Mouse (Mus musculus): ENCODE results near the gene Olfr548-ps1. TPM values are rescaled to one million over a fixed set of nuclear protein-coding genes. Genes with fewer than 3 reads are reported as not detected.
"Not testable (repeated sequence)": the region's sequence is repeated elsewhere in the genome, so short reads cannot be mapped to it uniquely, and the experiment has no call there.

The Olfr548-ps1 gene
- not detected for total RNA-seq (2018; cell fraction: chromatin; rRNA removed)
- not detected for total RNA-seq (2018; cell fraction: cytosol; rRNA removed)
- not detected for total RNA-seq (2018; cell fraction: nucleus; rRNA removed)
- not detected in 3 replicates for polyA plus RNA-seq (2018)

DNA sequence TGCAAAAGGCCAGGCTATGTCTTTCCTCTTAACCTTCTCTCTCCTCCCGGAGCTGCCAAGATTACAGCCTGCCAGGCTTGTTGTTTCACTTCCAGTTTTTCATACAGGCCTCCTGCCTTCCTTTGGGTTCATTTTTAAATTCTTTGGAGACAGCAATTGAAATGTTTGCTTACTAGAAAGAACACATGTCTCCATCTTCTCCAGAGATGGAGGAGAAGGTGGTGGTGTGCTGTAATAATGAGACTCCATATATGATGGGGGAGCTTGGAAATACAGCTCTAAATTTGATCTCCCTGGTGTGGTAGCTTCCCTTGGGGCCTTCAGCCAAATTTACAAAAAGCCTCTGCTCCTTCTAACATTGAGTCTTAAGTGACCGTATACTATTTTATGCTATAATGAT lies at the start of gene Olfr548-ps1:
TSS of gene Olfr548-ps1 (plus strand) at position 301 of the 400 bp plus-strand sequence.
- H3K79me2 ChIP-seq (ENCODE audit: inconsistent target): no peaks in the 10 kb centered on the region
- no peaks in the 10 kb centered on the region for H3K36me3 ChIP-seq (ENCODE audit: inconsistent target)
- 57% methylated on average over 2 of the region's 2 CpGs for WGBS (ENCODE audit: missing documents)
- H3K4me3 ChIP-seq (ENCODE audit: inconsistent target): no peak within 1 kb of the TSS
- H3K27ac ChIP-seq: no peak within 1 kb of the TSS

DNA sequence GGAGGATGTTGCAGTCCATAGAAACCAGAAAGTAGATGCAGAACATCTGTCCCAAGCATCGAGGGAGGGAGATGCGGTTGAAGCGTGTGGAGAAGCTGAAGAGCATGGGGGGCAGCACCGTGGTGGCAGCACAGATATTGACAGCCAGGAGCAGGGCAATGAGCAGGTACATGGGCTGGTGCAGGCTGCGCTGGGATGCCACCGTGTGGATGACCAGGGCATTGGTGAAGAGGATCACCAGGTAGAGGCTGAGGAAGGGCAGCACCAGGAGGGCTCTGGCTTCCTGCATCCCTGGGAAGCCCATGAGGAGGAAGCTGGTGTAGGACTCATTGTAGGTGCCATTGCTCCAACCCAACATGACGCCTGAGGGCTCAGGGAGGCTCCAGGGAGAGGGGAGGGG lies 46.3 kb upstream of the Olfr548-ps1 start:
- not testable (repeated sequence) for H3K4me3 ChIP-seq (ENCODE audit: inconsistent target); H3K27ac ChIP-seq; H3K36me3 ChIP-seq (ENCODE audit: inconsistent target); H3K79me2 ChIP-seq (ENCODE audit: inconsistent target)
- WGBS (ENCODE audit: missing documents): 78% methylated on average over 3 of the region's 7 CpGs

DNA sequence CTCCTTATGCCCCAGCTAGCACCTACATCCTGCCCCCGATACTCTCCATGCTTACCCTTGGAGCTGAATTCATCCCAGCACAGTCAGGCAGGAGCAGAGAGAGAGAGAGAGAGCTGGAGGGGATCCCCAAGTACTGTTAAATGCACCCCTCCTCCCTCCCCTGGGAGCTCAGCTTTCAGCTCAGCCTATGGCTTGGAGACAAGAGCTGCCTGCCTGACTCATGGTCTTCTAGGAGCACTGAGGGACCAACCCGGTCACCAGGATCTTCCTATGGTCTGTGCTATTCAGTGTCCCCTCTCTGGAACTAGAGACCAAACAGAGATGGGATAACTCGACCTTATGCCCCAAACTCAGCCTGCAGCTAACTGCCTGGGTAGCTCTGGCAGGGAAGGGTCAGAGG lies 41.2 kb upstream of the Olfr548-ps1 start, which contains the start of gene Olfr545:
TSS of gene Olfr545 (minus strand) at position 101 of the 400 bp plus-strand sequence.
- H3K79me2 ChIP-seq (ENCODE audit: inconsistent target): no peaks in the 10 kb centered on the region
- WGBS (ENCODE audit: missing documents): 70% methylated on average over 3 of the region's 3 CpGs
- no peaks in the 10 kb centered on the region for H3K36me3 ChIP-seq (ENCODE audit: inconsistent target)
- no peak within 1 kb of the TSS for H3K27ac ChIP-seq
- H3K4me3 ChIP-seq (ENCODE audit: inconsistent target): no peak within 1 kb of the TSS

DNA sequence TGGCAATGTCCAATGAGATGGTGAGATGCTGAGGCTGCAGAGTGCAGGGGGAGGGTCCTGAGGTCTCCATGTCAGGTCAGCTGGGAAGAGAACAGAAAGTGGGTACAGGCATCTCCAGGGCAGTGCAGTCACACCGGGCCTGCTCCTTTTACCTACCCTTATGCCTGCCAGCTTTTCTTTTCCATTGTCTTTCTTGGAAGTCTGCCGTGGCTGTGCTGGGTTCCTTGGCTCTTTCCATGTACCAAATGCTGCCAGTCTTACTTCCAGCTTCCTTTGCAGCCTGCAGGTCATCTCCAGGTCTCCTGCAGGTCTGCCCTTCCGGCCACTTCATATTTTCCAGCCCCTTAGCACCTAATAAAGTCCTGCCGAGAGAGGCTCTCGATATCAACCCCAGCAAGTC lies 38.7 kb upstream of the Olfr548-ps1 start:
- Histone ChIP-seq H3K27ac (no peak overlapping the region), H3K4me3 (ENCODE audit: inconsistent target) (no peak overlapping the region), H3K36me3 (ENCODE audit: inconsistent target) (no peaks in the 10 kb centered on the region), H3K79me2 (ENCODE audit: inconsistent target) (no peaks in the 10 kb centered on the region)
- 86% methylated on average over 5 of the region's 5 CpGs for WGBS (ENCODE audit: missing documents)

DNA sequence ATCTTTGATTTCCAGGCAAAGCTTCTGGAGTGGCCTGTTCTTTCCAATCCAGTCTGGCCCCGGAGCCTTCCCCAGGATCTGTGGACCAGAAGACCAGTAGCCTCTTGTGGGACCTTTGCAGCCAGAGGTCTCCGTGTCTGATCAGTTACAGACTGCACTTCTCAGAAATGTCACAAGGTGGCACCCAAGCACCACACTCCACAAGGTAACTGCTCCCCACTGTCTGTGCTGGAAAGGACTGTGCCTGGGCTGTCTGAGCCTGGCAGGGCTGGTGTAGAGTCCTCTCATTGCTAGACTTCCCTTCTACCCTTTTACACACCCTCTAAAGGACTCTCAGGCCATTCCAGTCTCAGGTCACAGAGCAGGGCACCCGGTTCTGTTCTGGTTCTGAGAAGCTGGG lies 33.8 kb upstream of the Olfr548-ps1 start:
- Histone ChIP-seq H3K79me2 (ENCODE audit: inconsistent target) (no peaks in the 10 kb centered on the region), H3K36me3 (ENCODE audit: inconsistent target) (no peaks in the 10 kb centered on the region), H3K27ac (no peak overlapping the region), H3K4me3 (ENCODE audit: inconsistent target) (no peak overlapping the region)
- WGBS (ENCODE audit: missing documents): 47% methylated on average over 3 of the region's 3 CpGs

DNA sequence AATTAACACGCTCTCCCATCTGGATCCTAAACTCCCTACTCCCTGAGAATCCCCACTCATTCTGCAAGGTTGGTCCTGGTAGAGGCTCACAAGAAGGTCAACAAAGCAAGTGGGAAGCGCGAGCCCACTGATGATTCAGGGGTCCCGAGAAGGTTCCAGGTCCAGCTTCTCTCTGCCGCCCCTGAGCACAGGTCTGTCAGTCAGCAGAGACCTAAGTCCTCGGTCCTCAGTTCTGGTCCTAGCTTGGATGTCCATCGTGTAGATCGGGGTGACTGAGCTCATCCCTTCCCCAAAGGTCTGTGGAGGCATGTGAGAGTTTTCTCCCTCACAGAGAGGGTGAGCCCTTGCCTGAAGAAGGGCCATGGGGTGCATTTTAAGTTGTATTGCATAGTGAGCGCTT lies 32.6 kb upstream of the Olfr548-ps1 start:
- 96% methylated on average over 9 of the region's 9 CpGs for WGBS (ENCODE audit: missing documents)
- Histone ChIP-seq H3K4me3 (ENCODE audit: inconsistent target) (no peak overlapping the region), H3K27ac (no peak overlapping the region), H3K79me2 (ENCODE audit: inconsistent target) (no peaks in the 10 kb centered on the region), H3K36me3 (ENCODE audit: inconsistent target) (no peaks in the 10 kb centered on the region)

DNA sequence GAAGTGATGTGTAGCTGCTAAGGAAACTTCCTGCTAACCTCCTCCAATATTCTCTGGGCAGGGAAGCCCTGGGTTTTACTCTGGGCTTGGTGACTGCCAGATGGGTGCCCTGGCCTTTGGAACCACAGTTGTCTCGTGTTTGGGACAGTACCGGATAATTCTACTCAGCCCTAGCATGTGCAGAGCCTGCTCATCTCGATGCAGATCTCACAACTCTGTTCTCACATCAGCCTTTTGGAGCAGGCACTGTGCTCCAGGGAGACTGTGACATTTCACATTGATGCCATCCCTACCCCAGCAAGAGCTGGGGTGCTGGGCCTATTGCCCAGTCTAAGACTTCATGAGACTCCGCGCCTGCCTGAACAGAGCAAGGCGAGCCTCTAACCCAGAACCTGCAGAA lies 32.0 kb upstream of the Olfr548-ps1 start:
- WGBS (ENCODE audit: missing documents): 89% methylated on average over 6 of the region's 6 CpGs
- no peak overlapping the region for H3K4me3 ChIP-seq (ENCODE audit: inconsistent target)
- H3K27ac ChIP-seq: no peak overlapping the region
- H3K79me2 ChIP-seq (ENCODE audit: inconsistent target): no peaks in the 10 kb centered on the region
- H3K36me3 ChIP-seq (ENCODE audit: inconsistent target): no peaks in the 10 kb centered on the region

DNA sequence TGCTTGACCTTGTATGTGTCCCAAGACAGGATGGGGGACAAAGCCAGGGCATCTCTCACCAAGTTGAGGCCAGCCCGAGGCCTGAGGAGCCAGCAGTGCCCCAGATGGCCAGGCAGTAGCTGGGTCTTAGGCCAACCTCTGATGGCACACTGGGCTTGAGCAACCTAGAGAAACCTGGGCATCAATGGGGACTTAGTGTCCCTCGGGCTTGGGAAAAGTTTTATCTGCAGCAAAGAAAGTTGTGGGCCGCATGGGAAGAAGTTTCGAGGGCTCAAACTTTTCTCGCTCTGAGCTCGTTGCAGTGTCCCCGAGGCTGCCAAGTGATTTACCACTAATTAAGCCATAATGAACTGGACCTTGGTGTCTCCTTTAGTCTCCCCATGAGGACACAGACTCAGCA lies 31.0 kb upstream of the Olfr548-ps1 start:
- H3K36me3 ChIP-seq (ENCODE audit: inconsistent target): no peaks in the 10 kb centered on the region
- no peak overlapping the region for H3K4me3 ChIP-seq (ENCODE audit: inconsistent target)
- H3K79me2 ChIP-seq (ENCODE audit: inconsistent target): no peaks in the 10 kb centered on the region
- no peak overlapping the region for H3K27ac ChIP-seq
- 95% methylated on average over 7 of the region's 7 CpGs for WGBS (ENCODE audit: missing documents)

DNA sequence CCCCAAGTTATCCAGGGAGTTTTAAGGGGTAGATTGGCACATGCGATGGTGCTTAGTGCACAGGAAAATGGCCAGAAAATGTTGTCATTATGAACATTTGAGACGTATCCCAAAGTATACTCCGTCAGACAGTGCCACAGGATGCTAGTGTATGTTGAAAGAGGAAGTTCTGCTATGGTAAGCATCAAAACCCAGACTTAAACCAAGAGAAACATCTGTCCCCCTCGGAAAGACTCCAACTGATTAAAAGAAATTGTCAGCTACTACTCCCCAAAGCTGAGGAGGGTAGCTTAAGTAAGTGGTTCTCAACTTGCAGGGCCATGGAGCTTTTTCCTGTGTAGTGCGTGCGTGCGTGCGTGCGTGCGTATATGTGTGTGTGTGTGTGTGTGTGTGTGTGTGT lies 28.8 kb upstream of the Olfr548-ps1 start:
- Histone ChIP-seq H3K36me3 (ENCODE audit: inconsistent target) (no peaks in the 10 kb centered on the region), H3K4me3 (ENCODE audit: inconsistent target) (no peak overlapping the region), H3K27ac (no peak overlapping the region), H3K79me2 (ENCODE audit: inconsistent target) (no peaks in the 10 kb centered on the region)
- 43% methylated on average over 10 of the region's 10 CpGs for WGBS (ENCODE audit: missing documents)

DNA sequence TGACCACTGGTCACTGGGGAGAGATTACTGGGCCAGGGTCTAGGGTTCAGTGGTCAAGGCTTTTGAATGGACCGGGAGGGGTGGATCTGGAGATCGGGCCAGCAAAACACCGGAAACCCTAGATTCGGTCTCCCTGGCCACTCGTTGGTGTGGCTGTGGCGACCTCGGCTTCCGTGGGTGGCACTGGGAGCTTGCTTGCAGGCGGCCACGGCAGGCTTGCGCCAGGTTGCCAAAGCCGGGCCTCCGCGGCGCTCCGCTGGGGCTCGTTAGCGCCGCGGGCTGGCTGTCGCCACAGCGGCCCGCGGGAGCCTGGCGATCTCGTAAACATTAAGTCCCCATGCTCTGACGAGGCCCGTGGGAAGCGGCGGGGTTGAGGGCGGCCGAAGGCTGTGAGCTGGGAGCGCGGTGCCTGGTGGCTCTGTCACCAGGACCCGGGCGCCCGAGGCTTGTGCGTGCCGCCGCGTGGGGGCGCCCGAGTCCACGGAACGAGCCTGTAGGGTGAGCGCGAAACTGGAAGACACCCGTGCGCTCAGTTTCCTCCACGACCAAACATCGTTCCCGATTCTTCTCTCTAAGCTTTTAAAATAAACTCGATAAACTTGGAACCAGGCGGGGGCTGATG lies 27.8 kb upstream of the Olfr548-ps1 start:
- Histone ChIP-seq H3K27ac (no peak overlapping the region), H3K36me3 (ENCODE audit: inconsistent target) (no peaks in the 10 kb centered on the region), H3K79me2 (ENCODE audit: inconsistent target) (no peaks in the 10 kb centered on the region), H3K4me3 (ENCODE audit: inconsistent target) (no peak overlapping the region)
- WGBS (ENCODE audit: missing documents): 2% methylated on average over 54 of the region's 54 CpGs

DNA sequence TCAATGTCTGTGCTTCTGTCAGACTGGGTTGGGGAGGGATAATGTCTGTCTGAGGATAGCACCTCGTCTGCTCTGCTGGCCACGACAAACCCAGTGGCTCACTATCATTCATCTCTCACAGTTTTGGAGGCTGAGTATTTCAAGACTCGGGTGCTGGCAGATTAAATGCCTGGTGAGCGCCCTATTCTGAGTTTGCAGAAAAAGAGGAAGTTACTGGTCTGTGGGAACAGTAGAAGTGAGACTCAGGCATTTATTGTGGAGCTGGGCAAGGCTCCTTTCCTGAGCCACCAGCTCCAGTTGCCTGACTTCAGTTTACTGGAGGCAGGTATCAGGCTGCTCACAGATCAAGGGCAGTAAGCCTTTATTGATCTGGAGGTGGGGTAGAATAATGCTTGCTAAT lies 26.6 kb upstream of the Olfr548-ps1 start:
- WGBS (ENCODE audit: missing documents): 8% methylated on average over 4 of the region's 4 CpGs
- no peaks in the 10 kb centered on the region for H3K79me2 ChIP-seq (ENCODE audit: inconsistent target)
- H3K36me3 ChIP-seq (ENCODE audit: inconsistent target): no peaks in the 10 kb centered on the region
- H3K27ac ChIP-seq: no peak overlapping the region
- no peak overlapping the region for H3K4me3 ChIP-seq (ENCODE audit: inconsistent target)

DNA sequence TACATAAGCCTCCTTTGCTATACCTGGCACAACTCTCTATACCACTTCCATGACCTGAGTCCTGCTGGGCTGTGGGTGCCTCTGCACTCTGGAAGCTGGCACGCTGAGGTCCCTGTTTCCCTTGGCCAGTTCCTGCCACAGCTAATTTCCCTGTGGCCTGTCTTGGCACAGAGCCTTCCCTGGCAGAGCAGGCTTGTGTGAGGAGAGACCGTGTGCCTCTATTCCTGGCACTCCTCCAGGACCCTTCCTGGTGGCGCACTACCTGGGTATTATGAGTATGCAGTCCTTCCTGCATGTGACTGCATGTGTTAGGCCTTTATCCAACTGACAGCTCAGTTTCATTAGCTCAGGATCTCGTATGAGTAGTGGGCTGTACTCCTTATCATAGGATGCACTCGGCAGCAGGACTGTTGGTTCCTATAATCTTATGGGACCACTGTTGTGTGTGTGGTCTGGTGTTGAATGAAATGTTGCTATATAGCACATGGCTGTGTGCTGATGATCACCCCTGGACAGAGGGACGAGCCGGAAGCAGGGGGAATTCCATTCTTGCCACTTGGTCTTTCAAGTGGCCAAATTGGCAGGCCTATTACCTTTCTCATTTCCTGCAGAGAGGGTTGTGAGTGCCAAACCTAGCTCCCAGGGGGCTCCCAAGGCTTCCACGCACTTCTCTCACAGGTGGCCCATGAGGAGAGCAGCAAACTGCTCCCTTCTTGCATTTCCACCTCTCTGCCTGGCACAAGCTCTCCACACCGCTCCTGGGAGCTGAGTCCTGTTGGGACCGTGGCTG lies 24.2 kb upstream of the Olfr548-ps1 start:
- no peak overlapping the region for H3K27ac ChIP-seq

DNA sequence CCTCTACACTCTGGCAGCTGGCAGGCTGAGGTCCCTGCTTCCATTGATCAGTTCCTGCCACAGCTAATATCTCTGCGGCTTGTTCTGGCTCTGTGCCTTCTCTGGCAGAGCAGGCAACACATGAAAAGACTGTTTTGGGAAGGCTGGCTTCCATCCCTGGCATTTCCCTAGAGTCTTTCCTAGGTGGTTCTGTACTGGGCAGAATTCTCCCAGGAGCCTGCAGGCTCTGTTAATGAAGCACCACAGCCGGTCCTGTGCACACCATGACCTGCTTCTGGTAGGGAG lies 23.7 kb upstream of the Olfr548-ps1 start:
- H3K4me3 ChIP-seq (ENCODE audit: inconsistent target): no peak overlapping the region
- WGBS (ENCODE audit: missing documents): 96% methylated on average over 2 of the region's 2 CpGs
- H3K27ac ChIP-seq: no peak overlapping the region
- no peaks in the 10 kb centered on the region for H3K79me2 ChIP-seq (ENCODE audit: inconsistent target)
- H3K36me3 ChIP-seq (ENCODE audit: inconsistent target): no peaks in the 10 kb centered on the region

More for the DNA sequence above, 24.2 kb upstream of the Olfr548-ps1 start:
- Histone ChIP-seq H3K36me3 (ENCODE audit: inconsistent target) (no peaks in the 10 kb centered on the region), H3K79me2 (ENCODE audit: inconsistent target) (no peaks in the 10 kb centered on the region), H3K4me3 (ENCODE audit: inconsistent target) (no peak overlapping the region)
- 68% methylated on average over 10 of the region's 10 CpGs for WGBS (ENCODE audit: missing documents)

DNA sequence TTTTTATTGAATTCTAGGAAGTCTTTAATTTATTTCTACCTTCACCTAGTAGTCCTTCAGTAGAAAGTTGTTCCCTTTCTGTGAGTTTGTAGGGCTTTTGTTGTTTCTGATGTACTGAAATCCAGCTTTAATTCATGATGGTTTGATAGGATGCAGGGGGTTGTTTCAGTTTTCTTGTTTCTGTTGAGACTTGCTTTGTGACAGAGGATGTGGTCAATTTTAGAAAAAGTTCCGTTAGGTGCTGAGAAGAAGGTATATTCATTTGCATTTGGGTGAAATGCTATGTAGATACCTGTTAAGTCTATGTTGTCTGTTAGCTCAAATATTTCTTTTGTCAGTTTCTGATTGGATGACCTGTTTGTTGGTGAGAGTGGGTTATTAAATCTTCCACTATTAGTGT lies 11.6 kb upstream of the Olfr548-ps1 start:
- H3K79me2 ChIP-seq (ENCODE audit: inconsistent target): no peaks in the 10 kb centered on the region
- H3K27ac ChIP-seq: no peak overlapping the region
- H3K36me3 ChIP-seq (ENCODE audit: inconsistent target): no peaks in the 10 kb centered on the region
- 67% methylated on average over 1 of the region's 1 CpGs for WGBS (ENCODE audit: missing documents)
- no peak overlapping the region for H3K4me3 ChIP-seq (ENCODE audit: inconsistent target)

DNA sequence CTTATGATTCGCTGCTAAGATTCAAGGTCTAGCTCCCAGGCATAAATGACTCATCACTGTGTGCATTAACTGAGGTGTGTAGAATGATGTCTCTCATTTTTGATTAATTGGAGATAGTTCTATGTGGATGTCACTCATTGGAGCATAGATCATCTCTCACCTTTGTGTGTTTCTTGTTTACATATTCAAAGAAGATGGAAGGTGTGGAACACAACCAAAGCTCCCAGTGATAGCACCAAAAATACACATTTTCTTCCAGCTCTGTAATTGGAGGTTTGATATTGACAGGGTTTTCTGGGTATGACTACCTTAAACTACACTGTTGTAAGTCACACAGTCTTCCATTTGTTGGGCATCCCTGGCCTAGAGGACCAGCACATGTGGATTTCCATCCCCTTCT lies 6.2 kb upstream of the Olfr548-ps1 start, which contains the start of gene Olfr547:
TSS of gene Olfr547 (plus strand) at position 301 of the 400 bp plus-strand sequence.
- 100% methylated on average over 1 of the region's 1 CpGs for WGBS (ENCODE audit: missing documents)
- Histone ChIP-seq H3K36me3 (ENCODE audit: inconsistent target) (no peaks in the 10 kb centered on the region), H3K4me3 (ENCODE audit: inconsistent target) (no peak within 1 kb of the TSS), H3K79me2 (ENCODE audit: inconsistent target) (no peaks in the 10 kb centered on the region), H3K27ac (no peak within 1 kb of the TSS)

Measured in macrophage (primary cell).